Mouse (Mus musculus) forebrain, embryonic 14.5 days (tissue): Measurements from ENCODE around the gene Mmp19. TPM values are rescaled to one million over a fixed set of nuclear protein-coding genes. Genes with fewer than 3 reads are reported as not detected.
A peak's percentile ranks its signal among the peaks of the same experiment; 100 is the strongest.

Experiments used
- ATAC-seq: fragments of 200-750 bp; cut with Nextera tagmentation; 2 replicates; pipeline ENCODE4 v1.8.0; 2017; ENCODE audit warnings: mild to moderate bottlenecking, moderate library complexity
- DNase-seq: peaks from one replicate; pipeline ENCODE4 v3.0.0-alpha.2; 2015; ENCODE audit warnings: low spot score
- H3K27ac ChIP-seq: fragments of 300-500 bp; sonication (generic); 2 replicates; pipeline ENCODE4 v1.5.1; 2014; ENCODE audit warnings: low read depth, mild to moderate bottlenecking, control low read depth, low read length, moderate library complexity
- H3K27me3 ChIP-seq: fragments of 300-500 bp; sonication (generic); replicated peaks from 2 replicates; pipeline ENCODE4 v1.6.1; 2014; ENCODE audit warnings: low read length, control low read depth, mixed read lengths; ENCODE audit not compliant: control insufficient read depth, insufficient read depth
- H3K36me3 ChIP-seq: fragments of 300-500 bp; sonication (generic); 2 replicates; pipeline ENCODE4 v1.6.1; 2014; ENCODE audit warnings: low read length, control low read depth; ENCODE audit not compliant: control insufficient read depth, insufficient read depth
- H3K4me1 ChIP-seq: fragments of 300-500 bp; sonication (generic); 2 replicates; pipeline ENCODE4 v1.6.1; 2014; ENCODE audit warnings: antibody characterized with exemption, low read length, control low read depth; ENCODE audit not compliant: control insufficient read depth, insufficient read depth
- H3K4me2 ChIP-seq: fragments of 300-500 bp; sonication (generic); 2 replicates; pipeline ENCODE4 v1.6.1; 2014; ENCODE audit warnings: mild to moderate bottlenecking, control low read depth, low read length
- H3K4me3 ChIP-seq: fragments of 300-500 bp; sonication (generic); 2 replicates; pipeline ENCODE4 v1.5.1; 2014; ENCODE audit warnings: low read depth, low read length, control low read depth
- H3K9ac ChIP-seq: fragments of 300-500 bp; sonication (generic); 2 replicates; pipeline ENCODE4 v1.6.1; 2014; ENCODE audit warnings: mild to moderate bottlenecking, low read length, control low read depth, moderate library complexity
- H3K9me3 ChIP-seq: fragments of 300-500 bp; sonication (generic); replicated peaks from 2 replicates; pipeline ENCODE4 v1.6.1; 2016; ENCODE audit warnings: low read length, control low read depth, mixed read lengths; ENCODE audit not compliant: control insufficient read depth
- WGBS: fragments of 180-500 bp; shearing (Covaris S2); extraction: QIAGEN DNeasy Blood & Tissue Kit; methylation state at CpG from one replicate; pipeline ENCODE4 v1.1.7; 2014; 5-methylcytosine and 5-hydroxymethylcytosine counted together
- polyA plus RNA-seq: library from polyadenylated mRNA; unstranded; fragments of >200 nt; fragmentation: Nextera tagmentation; extraction: Ambion mirVana; gene quantifications from 2 replicates; pipeline ENCODE4 v1.2.1, GENCODE M21; 2014

Mmp19 gene
- polyA plus RNA-seq, 1 experiment from 2014 or later = 0.37 TPM

DNA sequence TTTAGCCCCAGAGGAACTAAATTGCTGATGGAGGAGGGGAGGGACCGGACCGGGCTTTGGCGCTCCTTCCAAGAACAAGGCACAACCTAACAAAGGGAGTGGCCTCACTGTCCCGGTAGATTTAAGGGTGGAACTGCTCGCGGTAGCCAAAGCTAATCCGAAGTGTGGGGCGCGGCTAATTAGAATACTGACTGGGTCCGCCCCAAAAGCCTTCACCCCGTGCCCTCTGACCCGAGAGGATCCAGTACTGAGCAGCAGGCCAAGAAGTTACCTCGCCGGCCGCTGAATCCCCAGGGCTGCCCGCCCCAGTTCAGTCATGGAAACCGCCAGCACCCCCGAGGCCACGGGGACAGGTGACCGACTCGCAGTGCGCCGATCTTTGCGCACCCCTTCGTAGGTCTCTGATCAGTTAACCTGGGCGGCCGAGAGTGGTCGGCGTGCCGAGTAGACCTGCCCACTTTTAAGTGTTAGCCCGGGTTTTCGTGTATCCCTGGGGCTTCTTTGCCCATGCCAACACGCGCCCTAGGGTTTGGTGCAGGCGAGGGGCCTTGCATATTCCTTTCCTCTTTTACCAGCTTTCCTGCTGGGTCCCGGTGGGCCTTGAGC, 43.0 kb upstream of the Mmp19 start, which contains the start of gene Pym1:
Pym1 (plus strand) TSS at position 244 of the 606 bp plus-strand sequence.
- H3K4me3 ChIP-seq = peak within 1 kb of the TSS; percentile 66
- H3K9ac ChIP-seq = peak within 1 kb of the TSS; percentile 84
- 0 out of 2 replicates have a peak, but pooled peaks cover 7% of the 10 kb centered on the region for H3K36me3 ChIP-seq
- peak within 1 kb of the TSS; percentile 85 for H3K4me2 ChIP-seq
- ATAC-seq (peak; percentile 61), DNase-seq (peak; percentile 39)
- peaks cover 17% of the 10 kb centered on the region for H3K27me3 ChIP-seq
- WGBS = under 1% methylated on average over 36 of the region's 36 CpGs
- peak within 1 kb of the TSS; percentile 85 for H3K27ac ChIP-seq
- no peaks in the 10 kb centered on the region for H3K9me3 ChIP-seq
- H3K4me1 ChIP-seq = peaks cover 20% of the 10 kb centered on the region

DNA sequence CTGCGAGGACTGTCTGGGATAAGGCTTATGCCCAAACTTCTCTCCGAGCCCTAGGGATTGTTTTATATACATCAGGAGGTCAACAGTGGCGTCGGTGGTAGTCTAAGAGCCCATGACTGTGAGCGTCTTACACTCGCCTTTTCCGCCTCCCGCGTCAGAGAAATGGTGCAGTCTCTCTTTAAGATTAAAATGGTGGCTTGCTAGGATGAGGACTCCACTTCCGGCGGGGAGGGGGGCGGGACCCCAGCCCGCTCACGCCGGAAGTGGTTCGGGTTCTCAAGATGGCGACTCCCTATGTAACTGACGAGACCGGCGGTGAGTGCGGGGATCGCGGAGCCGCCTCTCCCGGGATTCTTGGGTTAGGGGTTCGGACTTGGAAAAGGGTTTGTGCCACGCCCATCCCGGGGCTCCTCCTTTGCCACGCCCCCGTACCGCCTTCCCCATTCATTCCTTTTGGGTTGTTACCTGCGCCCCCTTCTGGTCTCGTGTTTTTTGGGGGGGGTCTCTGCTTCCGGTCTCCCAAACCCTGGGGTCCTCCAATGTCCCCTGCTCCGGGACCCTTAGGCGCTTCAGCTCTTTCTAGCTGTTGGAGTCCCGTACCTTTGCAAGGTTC, 42.4 kb upstream of the Mmp19 start:
- H3K4me3 ChIP-seq = peak overlapping the region; percentile 66
- H3K27me3 ChIP-seq = peaks cover 16% of the 10 kb centered on the region
- DNase-seq (peak; percentile 97), ATAC-seq (peak; percentile 96)
- peaks cover 20% of the 10 kb centered on the region for H3K4me1 ChIP-seq
- peak overlapping the region; percentile 85 for H3K4me2 ChIP-seq
- 0% methylated on average over 37 of the region's 37 CpGs for WGBS
- H3K27ac ChIP-seq = peak overlapping the region; percentile 85
- H3K36me3 ChIP-seq = 0 out of 2 replicates have a peak, but pooled peaks cover 10% of the 10 kb centered on the region
- H3K9ac ChIP-seq = peak overlapping the region; percentile 84
- H3K9me3 ChIP-seq = no peaks in the 10 kb centered on the region

DNA sequence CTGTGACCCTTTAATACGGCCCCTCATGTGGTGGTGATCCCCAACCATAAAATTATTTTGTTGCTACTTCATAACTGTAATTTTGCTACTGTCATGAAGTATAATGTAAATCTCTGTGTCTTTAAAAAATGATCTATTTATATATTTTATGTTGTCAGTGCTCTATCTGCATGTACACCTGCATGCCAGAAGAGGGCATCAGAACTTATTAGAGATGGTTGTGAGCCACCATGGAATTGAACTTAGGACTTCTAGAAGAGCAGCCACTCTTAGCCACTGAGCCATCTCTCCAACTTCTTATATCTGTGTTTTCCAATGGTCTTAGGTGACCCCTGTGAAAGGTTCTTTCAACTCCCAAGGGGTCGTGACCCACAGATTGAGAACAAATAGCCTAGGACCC, 17.8 kb upstream of the Mmp19 start:
- peak; percentile 9 for DNase-seq

DNA sequence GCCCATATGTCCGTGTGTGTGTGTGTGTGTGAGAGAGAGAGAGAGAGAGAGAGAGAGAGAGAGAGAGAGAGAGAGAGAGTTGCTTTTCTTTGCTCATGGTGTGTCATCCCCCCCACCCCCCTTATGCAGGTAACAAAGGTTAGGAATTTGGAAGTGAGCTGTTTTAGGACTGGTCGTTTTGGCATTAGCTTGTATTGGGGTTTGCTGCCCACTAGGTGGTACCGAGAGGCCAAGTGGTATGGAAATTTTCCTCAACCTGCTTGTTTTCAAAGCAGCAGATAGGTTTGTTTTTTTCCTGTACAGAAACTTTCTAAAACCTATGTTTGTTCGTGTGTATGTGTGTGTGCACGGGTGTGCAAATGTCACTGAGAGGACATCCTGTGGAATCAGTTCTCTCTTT, 17.0 kb upstream of the Mmp19 start:
- 24% methylated on average over 5 of the region's 5 CpGs for WGBS

More for the DNA sequence above, 17.8 kb upstream of the Mmp19 start:
- no peak; the same call in 1 of the 2 replicates for ATAC-seq
- 87% methylated on average over 2 of the region's 2 CpGs for WGBS
- Histone ChIP-seq H3K9ac (no peak overlapping the region), H3K4me3 (no peak overlapping the region), H3K4me1 (no peaks in the 10 kb centered on the region), H3K9me3 (no peaks in the 10 kb centered on the region), H3K27ac (no peak overlapping the region), H3K4me2 (no peak overlapping the region), H3K36me3 (no peaks in the 10 kb centered on the region), H3K27me3 (no peaks in the 10 kb centered on the region)

DNA sequence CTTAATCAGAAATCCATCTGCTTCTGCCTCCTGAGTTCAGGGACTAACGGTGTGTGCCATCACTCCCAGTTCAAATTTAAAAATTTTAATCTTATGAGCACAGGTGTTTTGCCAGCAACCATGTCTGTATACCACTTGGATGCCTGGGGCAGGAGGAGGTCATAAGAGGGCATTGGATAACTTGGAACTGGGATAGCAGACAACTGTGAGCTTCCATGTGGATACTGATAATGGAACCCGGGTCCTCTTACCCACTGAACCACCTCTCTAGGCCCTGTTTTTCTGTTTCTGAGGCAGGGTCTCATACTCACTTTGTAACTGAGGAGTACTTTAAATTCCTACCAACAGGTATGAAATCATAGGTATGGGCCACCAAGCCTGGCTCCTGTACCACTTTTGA, 12.3 kb upstream of the Mmp19 start:
- Histone ChIP-seq H3K27me3 (no peaks in the 10 kb centered on the region), H3K4me2 (no peak overlapping the region), H3K9ac (no peak overlapping the region), H3K4me3 (no peak overlapping the region), H3K9me3 (no peaks in the 10 kb centered on the region), H3K36me3 (no peaks in the 10 kb centered on the region), H3K27ac (no peak overlapping the region), H3K4me1 (no peaks in the 10 kb centered on the region)
- ATAC-seq (no peak), DNase-seq (no peak)
- WGBS = 92% methylated on average over 2 of the region's 2 CpGs

More for the DNA sequence above, 17.0 kb upstream of the Mmp19 start:
- DNase-seq = peak; percentile 14
- Histone ChIP-seq H3K27me3 (no peaks in the 10 kb centered on the region), H3K9me3 (no peaks in the 10 kb centered on the region), H3K4me3 (no peak overlapping the region), H3K27ac (no peak overlapping the region), H3K9ac (no peak overlapping the region), H3K4me2 (no peak overlapping the region), H3K4me1 (no peaks in the 10 kb centered on the region), H3K36me3 (no peaks in the 10 kb centered on the region)
- ATAC-seq = no peak

DNA sequence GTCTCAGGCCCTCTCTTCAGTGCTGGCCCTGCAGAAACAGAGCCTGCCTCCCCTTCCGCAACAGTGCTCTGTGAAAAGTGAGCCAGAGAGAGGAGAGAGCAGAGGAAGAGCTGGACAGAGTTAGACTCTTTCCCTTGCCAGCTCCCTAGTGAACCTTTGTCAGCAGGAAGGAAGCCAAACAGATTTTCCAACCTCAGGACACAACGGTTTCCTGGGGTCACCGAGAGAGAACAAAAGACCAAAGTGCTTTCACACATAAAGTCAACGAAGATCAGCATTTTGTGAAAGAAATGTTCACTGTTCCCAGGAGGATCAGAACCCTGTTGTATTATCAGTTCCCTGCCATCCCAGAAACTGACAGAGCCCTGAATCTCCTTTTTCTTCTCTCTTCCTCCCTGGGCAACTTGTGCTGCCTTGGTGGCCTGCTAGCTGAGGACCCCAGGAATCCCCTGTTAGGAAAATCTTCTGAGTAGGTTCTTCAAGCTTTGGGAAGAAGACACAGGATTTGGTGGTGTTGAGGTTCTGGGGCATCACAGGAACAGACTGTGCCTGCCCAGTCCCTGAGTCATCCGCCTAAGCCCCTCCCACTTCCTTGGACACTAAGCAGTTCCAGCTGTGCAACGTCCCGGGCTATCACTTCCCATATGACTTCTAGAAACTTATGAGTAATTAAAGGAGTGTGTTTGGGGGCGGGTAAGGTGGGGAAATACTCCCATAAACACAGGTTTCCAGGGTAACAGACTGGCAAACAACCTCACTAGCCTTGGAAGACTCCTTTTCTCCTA, 11.5 kb upstream of the Mmp19 start:
- no peak for DNase-seq
- no peaks in the 10 kb centered on the region for H3K36me3 ChIP-seq

DNA sequence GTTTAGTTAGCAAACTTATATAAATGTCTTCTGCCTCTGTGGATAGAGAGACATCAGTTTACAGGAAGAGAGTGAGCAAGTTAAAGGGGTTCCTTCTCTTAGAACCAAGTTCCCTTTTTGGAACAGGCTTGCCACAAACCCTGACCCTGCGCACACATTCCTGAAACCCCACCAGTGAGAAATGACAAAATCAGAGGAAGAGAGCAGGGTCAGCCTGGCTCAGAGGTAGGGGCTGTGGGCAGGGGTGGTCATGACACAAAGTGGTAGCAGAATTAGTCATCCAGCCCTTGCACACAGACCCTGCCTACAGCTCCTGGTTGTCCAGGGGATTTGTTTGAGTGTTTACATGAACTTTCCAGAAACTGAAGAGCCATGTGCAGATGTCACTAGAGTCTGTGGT, 10.5 kb upstream of the Mmp19 start:
- 100% methylated on average over 1 of the region's 1 CpGs for WGBS
- H3K36me3 ChIP-seq = no peaks in the 10 kb centered on the region
- DNase-seq = no peak
- H3K9ac ChIP-seq = no peak overlapping the region
- H3K27ac ChIP-seq = no peak overlapping the region
- H3K9me3 ChIP-seq = no peaks in the 10 kb centered on the region
- no peak overlapping the region for H3K4me3 ChIP-seq
- no peak for ATAC-seq
- no peaks in the 10 kb centered on the region for H3K4me1 ChIP-seq
- no peaks in the 10 kb centered on the region for H3K27me3 ChIP-seq
- H3K4me2 ChIP-seq = no peak overlapping the region

More for the DNA sequence above, 11.5 kb upstream of the Mmp19 start:
- no peak for ATAC-seq
- Histone ChIP-seq H3K27ac (no peak overlapping the region), H3K4me2 (no peak overlapping the region), H3K27me3 (no peaks in the 10 kb centered on the region), H3K9ac (no peak overlapping the region), H3K4me3 (no peak overlapping the region), H3K4me1 (no peaks in the 10 kb centered on the region), H3K9me3 (no peaks in the 10 kb centered on the region)
- WGBS = 46% methylated on average over 8 of the region's 8 CpGs

DNA sequence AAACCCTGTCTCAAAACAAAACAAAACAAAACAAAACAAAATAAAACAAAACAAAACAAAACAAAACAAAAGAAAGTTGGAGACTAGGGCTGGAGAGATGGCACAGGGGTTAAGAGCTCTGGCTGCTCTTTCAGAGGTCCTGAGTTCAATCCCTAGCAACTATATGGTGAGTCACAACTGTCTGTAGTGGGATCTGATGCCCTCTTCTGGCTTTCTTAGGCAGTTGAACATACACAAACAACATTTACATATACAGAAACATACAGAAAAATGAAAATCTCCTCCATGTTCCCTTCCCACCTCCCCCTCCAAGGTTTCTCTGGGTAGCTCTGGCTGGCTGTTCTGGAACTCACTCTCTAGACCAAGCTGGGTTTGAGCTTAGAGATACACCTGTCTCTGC, 1.3 kb downstream of the Mmp19 start:
- Histone ChIP-seq H3K27me3 (no peaks in the 10 kb centered on the region), H3K4me2 (no peak overlapping the region), H3K36me3 (no peaks in the 10 kb centered on the region), H3K9me3 (no peaks in the 10 kb centered on the region), H3K9ac (no peak overlapping the region), H3K4me1 (no peaks in the 10 kb centered on the region), H3K4me3 (no peak overlapping the region), H3K27ac (no peak overlapping the region)
- ATAC-seq (no peak), DNase-seq (no peak)

DNA sequence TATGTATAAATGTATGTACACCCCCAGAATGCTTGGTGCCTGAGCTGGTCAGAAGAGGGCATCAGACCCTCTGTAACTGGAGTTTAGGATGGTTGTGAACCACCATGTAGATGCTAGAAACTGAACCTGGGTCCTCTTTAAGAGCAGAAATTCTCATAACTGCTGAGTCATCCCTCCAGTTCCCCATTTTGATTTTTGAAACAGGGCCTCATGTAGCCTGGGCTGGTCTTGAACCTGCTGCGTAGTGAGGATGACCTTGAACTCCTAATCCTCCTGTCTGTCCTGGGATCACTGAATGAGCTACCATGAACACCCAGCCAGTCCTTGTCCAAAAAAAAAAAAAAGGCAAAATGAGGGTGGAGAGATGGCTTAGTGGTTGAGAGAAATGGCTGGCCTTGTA, 2.5 kb downstream of the Mmp19 start:
- Histone ChIP-seq H3K9me3 (no peaks in the 10 kb centered on the region), H3K9ac (no peak overlapping the region), H3K27me3 (no peaks in the 10 kb centered on the region), H3K4me2 (no peak overlapping the region), H3K4me1 (no peaks in the 10 kb centered on the region), H3K36me3 (no peaks in the 10 kb centered on the region), H3K27ac (no peak overlapping the region), H3K4me3 (no peak overlapping the region)
- no peak for DNase-seq
- WGBS = 92% methylated on average over 1 of the region's 1 CpGs
- ATAC-seq = no peak
